Mouse (Mus musculus) ES-E14 (cell line): ENCODE measurements at regions not wholly inside any gene's neighbourhood (a gene's known extent, or its start where the extent isn't known, plus 50 kb on each side); places are given as distances from the start of the nearest gene placed in this dataset.

ENCODE experiments used
- HCFC1 ChIP-seq: IDR thresholded peaks from 2 replicates; pipeline ENCODE4 v1.6.1; 2012; ENCODE audit warnings: low read length, inconsistent platforms, borderline replicate concordance; ENCODE audit not compliant: insufficient read depth
- ZNF384 ChIP-seq: IDR thresholded peaks from 2 replicates; pipeline ENCODE4 v1.6.1; 2012; ENCODE audit warnings: low read depth, low read length, inconsistent platforms

DNA sequence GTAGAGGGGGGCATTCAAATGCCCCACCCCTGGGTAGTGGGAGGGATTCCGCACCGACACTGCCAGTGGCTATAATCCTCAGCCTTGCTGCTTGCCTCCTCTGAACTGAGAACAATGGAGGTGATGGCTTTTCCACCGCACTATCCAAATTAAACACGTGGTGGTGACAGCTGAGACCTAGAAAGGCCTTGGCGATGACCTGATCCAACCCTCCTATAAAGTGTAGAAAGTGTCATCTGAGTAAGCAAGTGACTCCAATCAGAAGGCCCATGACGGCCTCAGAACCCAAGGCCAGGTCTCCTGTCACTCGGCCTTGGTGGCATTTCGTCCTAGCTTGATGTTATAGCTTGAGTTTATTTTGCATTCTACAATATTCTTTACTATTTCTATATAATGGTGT lies 181.5 kb upstream of the Zfp703 start:
- TF ChIP-seq HCFC1: no peak
- TF ChIP-seq ZNF384: no peak
